Mouse (Mus musculus): ENCODE measurements around the gene AU040320. TPM values are rescaled to one million over a fixed set of nuclear protein-coding genes. Genes with fewer than 3 reads are reported as not detected.

The AU040320 gene
- total RNA-seq (2023): 40.5 TPM

GRCm38 (mm10) chr4:126753268-126754230 lies at the start of gene AU040320, which contains the start of gene Ncdn:
Gene AU040320, plus strand, starts transcription at chr4:126753544.
Gene Ncdn, minus strand, starts transcription at chr4:126753438.

GRCm38 (mm10) chr4:126736001-126736414 lies 17.3 kb upstream of the AU040320 start, which contains the start of gene Tfap2e:
Gene Tfap2e, minus strand, starts transcription at chr4:126736240.

Other genes starting within 250 kb of the AU040320 start
- gene Ago4, start 220.1 kb upstream of the AU040320 start, total RNA-seq (2023): 0.34 TPM
- gene Clspn, start 196.6 kb upstream of the AU040320 start, total RNA-seq (2023): 14.5 TPM
- gene 5730409E04Rik, start 143.7 kb upstream of the AU040320 start, total RNA-seq (2023): 0.46 TPM
- gene Psmb2, start 75.9 kb upstream of the AU040320 start, total RNA-seq (2023): 79.7 TPM
- gene Tfap2e, start 17.3 kb upstream of the AU040320 start, total RNA-seq (2023): not detected
- 38.6 TPM for gene Ncdn, start 106 bp upstream of the AU040320 start, total RNA-seq (2023)
- gene Zmym4, start 214.6 kb downstream of the AU040320 start, total RNA-seq (2023): 38.7 TPM